Mouse (Mus musculus) cerebellum, adult 11 months (tissue): Measurements from ENCODE around the gene Plvap.

ENCODE experiments used
- DNase-seq: peaks from one replicate; pipeline ENCODE4 v3.0.0; 2022

The Plvap gene

GRCm38 (mm10) chr8:71464513-71465500 lies 46.7 kb downstream of the Plvap start, which contains the start of gene Mrpl34:
Mrpl34 (plus strand) TSS chr8:71464959.
- DNase-seq: peak; percentile 99

GRCm38 (mm10) chr8:71463188-71464033 lies 48.1 kb downstream of the Plvap start, which contains the start of gene Abhd8:
Abhd8 (minus strand) TSS chr8:71463655.
- peak; percentile 99 for DNase-seq

GRCm38 (mm10) chr8:71462786-71463185 lies 48.8 kb downstream of the Plvap start:
- peak; percentile 75 for DNase-seq

- peak; percentile 28 for DNase-seq
Measured at GRCm38 (mm10) chr8:71462191-71462590, 49.4 kb downstream of the Plvap start.

GRCm38 (mm10) chr8:71461152-71461840 lies 50.3 kb downstream of the Plvap start:
- DNase-seq: peak; percentile 48

GRCm38 (mm10) chr8:71460716-71461115 lies 50.8 kb downstream of the Plvap start:
- DNase-seq: no peak

- DNase-seq: no peak
Measured at GRCm38 (mm10) chr8:71457659-71458270, 53.8 kb downstream of the Plvap start.

GRCm38 (mm10) chr8:71456906-71457305 lies 54.6 kb downstream of the Plvap start:
- DNase-seq: peak; percentile 29

GRCm38 (mm10) chr8:71454668-71455067 lies 56.9 kb downstream of the Plvap start:
- DNase-seq: no peak

GRCm38 (mm10) chr8:71452669-71453068 lies 58.9 kb downstream of the Plvap start:
- DNase-seq: no peak

- no peak for DNase-seq
Measured at GRCm38 (mm10) chr8:71451777-71452176, 59.8 kb downstream of the Plvap start.

- no peak for DNase-seq
Measured at GRCm38 (mm10) chr8:71451337-71451736, 60.2 kb downstream of the Plvap start.
